Mouse (Mus musculus) heart, embryonic 11.5 days (tissue): ENCODE measurements at regions not wholly inside any gene's neighbourhood (a gene's known extent, or its start where the extent isn't known, plus 50 kb on each side); places are given as distances from the start of the nearest gene placed in this dataset.

Experiments used
- ATAC-seq: fragments of 200-750 bp; cut with Nextera tagmentation; replicated peaks from 2 replicates; pipeline ENCODE4 v1.8.0; 2017; ENCODE audit warnings: moderate library complexity; ENCODE audit not compliant: insufficient number of reproducible peaks, low FRiP score, low TSS enrichment
- H3K27ac ChIP-seq: fragments of 300-500 bp; sonication (generic); 2 replicates; pipeline ENCODE4 v1.5.1; 2014; ENCODE audit warnings: mild to moderate bottlenecking, low read depth, low read length
- H3K27me3 ChIP-seq: fragments of 300-500 bp; sonication (generic); 2 replicates; pipeline ENCODE4 v1.6.1; 2014; ENCODE audit warnings: mild to moderate bottlenecking, low read length, mixed read lengths; ENCODE audit not compliant: control insufficient read depth, insufficient read depth
- H3K36me3 ChIP-seq: fragments of 300-500 bp; sonication (generic); 2 replicates; pipeline ENCODE4 v1.6.1; 2014; ENCODE audit warnings: mild to moderate bottlenecking, low read length, moderate library complexity, mixed read lengths; ENCODE audit not compliant: control insufficient read depth, insufficient read depth
- H3K4me1 ChIP-seq: fragments of 300-500 bp; sonication (generic); 2 replicates; pipeline ENCODE4 v1.6.1; 2014; ENCODE audit warnings: low read length; ENCODE audit not compliant: control insufficient read depth, insufficient read depth
- H3K4me2 ChIP-seq: fragments of 300-500 bp; sonication (generic); 2 replicates; pipeline ENCODE4 v1.6.1; 2014; ENCODE audit warnings: mild to moderate bottlenecking, moderate library complexity
- H3K4me3 ChIP-seq: fragments of 300-500 bp; sonication (generic); 2 replicates; pipeline ENCODE4 v1.5.1; 2014; ENCODE audit warnings: low read depth, low read length
- H3K9ac ChIP-seq: fragments of 300-500 bp; sonication (generic); 2 replicates; pipeline ENCODE4 v1.6.1; 2014; ENCODE audit warnings: mild to moderate bottlenecking, low read depth, low read length, moderate library complexity
- H3K9me3 ChIP-seq: fragments of 300-500 bp; sonication (generic); replicated peaks from 2 replicates; pipeline ENCODE4 v1.6.1; 2016; ENCODE audit warnings: low read length; ENCODE audit not compliant: control insufficient read depth
- WGBS: fragments of 180-500 bp; shearing (Covaris S2); extraction: QIAGEN DNeasy Blood & Tissue Kit; methylation state at CpG from one replicate; pipeline ENCODE4 v1.1.7; 2014; ENCODE audit not compliant: insufficient replicate concordance; 5-methylcytosine and 5-hydroxymethylcytosine counted together

DNA sequence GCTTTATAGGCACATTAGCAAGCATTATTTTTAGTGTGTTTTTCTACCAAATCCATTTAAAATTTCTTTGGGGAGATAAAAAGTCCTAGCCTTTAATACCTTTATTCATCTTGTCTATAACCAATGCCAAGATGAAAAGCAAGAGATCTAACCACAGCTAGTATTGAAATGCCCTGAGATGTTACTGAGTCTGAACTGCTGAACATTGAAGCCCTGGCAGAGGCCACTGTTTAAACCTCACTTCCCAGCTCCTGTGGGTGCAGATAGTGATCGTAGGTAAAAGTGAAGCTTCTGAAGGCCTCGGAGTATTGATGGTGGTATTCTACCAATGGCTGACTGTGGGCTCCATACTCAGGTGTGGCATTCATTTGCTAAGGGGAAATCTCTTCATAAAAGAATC lies 510.9 kb downstream of the Fat4 start:
- Histone ChIP-seq H3K36me3 (no peaks in the 10 kb centered on the region), H3K9me3 (no peaks in the 10 kb centered on the region), H3K4me3 (no peak overlapping the region), H3K27me3 (no peaks in the 10 kb centered on the region), H3K9ac (no peak overlapping the region), H3K27ac (no peak overlapping the region), H3K4me1 (no peaks in the 10 kb centered on the region), H3K4me2 (no peak overlapping the region)
- WGBS = 79% methylated on average over 2 of the region's 2 CpGs
- ATAC-seq = no peak

DNA sequence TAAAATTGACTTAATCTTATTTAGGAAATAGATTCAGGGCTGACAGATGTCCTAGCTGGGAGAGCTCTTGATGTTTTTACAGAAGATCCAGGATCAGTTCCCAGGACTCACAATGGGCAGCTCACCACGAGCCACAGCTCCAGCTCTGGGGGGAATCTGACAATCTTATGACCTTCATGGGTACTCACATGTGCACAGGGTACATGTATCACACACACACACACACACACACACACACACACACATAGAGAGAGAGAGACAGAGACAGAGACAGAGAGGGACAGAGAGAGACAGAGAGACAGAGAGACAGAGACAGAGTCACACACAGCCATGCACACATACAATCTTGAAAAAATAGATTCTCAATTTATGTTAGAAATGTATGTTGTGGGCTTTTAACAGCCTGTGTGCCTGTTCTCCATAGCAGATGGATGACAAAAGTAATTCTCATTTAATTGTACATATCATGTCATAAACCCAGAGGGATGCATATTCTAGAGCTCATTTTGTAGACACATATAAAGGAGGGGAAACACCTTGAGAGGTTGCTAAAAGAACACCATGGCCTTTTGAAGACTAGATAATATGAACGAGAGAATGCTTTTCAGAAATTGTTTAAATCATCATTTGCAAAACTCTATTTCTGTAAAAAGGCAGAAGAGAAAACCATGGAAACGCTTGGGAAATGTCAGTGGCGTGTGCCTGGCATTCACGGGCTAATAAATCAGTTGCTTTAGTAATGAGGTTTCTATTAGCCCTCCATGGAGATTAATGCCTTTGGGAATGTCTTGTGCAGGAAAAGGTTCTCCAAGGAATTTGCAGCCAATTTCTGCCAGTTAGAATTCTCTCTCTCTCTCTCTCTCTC lies 538.3 kb downstream of the Fat4 start:
- H3K27ac ChIP-seq = no peak overlapping the region
- no peak for ATAC-seq
- no peaks in the 10 kb centered on the region for H3K9me3 ChIP-seq
- H3K4me3 ChIP-seq = no peak overlapping the region
- H3K27me3 ChIP-seq = no peaks in the 10 kb centered on the region
- H3K36me3 ChIP-seq = no peaks in the 10 kb centered on the region
- H3K9ac ChIP-seq = no peak overlapping the region
- H3K4me2 ChIP-seq = no peak overlapping the region
- H3K4me1 ChIP-seq = no peaks in the 10 kb centered on the region
- 74% methylated on average over 5 of the region's 5 CpGs for WGBS

DNA sequence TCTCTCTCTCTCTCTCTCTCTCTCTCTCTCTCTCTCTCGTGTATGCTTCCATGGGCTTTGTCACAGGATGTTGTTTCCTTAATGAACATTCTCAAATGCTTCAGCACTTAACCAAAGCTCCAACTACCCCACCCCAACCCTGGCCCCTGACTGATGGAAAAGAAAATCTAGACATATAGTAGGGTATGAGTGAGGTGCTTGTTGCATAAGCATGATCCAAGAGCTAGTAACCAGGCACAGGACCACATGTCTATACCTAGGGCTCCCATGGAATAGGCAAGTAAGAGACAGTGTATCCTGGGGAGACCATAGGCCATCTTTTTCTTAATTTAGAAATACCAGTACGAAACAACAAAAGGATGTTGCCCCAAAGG lies 538.9 kb downstream of the Fat4 start:
- Histone ChIP-seq H3K4me1 (no peaks in the 10 kb centered on the region), H3K4me3 (no peak overlapping the region), H3K9ac (no peak overlapping the region), H3K4me2 (no peak overlapping the region), H3K27me3 (no peaks in the 10 kb centered on the region), H3K36me3 (no peaks in the 10 kb centered on the region), H3K27ac (no peak overlapping the region), H3K9me3 (no peaks in the 10 kb centered on the region)
- WGBS = 69% methylated on average over 2 of the region's 2 CpGs
- no peak for ATAC-seq

DNA sequence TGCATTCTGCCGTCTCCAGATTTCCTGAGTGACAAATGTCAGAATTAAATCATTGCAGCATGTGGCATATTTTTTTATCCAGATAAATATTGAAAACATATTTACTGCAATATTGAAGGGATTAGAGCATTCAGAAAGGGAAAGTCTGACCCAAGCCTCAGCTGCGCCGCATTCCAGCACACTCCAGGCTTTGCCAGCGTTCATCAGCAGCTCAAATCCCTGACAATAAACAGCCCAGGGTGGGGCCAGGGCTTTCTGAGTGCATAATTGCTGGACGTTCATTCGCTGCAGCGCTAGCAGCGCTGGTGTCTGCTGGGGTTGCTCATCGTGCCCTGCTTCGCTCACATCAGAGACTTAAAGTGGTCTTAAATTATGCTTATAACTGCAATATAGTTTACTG lies 556.6 kb downstream of the Fat4 start:
- no peak overlapping the region for H3K4me2 ChIP-seq

DNA sequence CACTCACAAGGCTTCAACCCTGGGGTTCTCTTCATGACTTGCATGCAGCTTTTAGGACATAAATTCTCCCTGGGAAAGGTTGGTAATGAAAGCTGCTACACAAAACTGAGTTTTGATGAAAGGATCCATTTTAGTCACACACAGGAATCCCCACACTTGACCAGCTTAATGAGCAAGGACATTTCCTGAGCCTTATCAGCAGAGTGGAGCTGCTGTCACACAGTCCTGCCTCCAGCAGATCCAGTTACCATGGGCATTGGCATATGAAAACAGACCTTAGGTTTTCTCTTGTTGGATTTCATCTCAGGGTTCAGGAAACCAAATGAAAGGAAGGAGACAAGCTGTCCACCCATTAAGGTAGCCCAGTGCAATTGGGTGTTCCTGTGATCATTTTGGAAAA lies 568.9 kb downstream of the Fat4 start:
- H3K9me3 ChIP-seq = no peaks in the 10 kb centered on the region
- H3K4me2 ChIP-seq = no peak overlapping the region
- H3K27me3 ChIP-seq = no peaks in the 10 kb centered on the region
- no peak overlapping the region for H3K4me3 ChIP-seq
- H3K36me3 ChIP-seq = no peaks in the 10 kb centered on the region
- 0 out of 2 replicates have a peak, but pooled peaks cover 7% of the 10 kb centered on the region for H3K4me1 ChIP-seq
- no peak overlapping the region for H3K9ac ChIP-seq
- H3K27ac ChIP-seq = no peak overlapping the region
- ATAC-seq = no peak

More for the DNA sequence above, 556.6 kb downstream of the Fat4 start:
- H3K27ac ChIP-seq = no peak overlapping the region
- no peak overlapping the region for H3K9ac ChIP-seq
- H3K27me3 ChIP-seq = no peaks in the 10 kb centered on the region
- no peaks in the 10 kb centered on the region for H3K36me3 ChIP-seq
- WGBS = 66% methylated on average over 10 of the region's 10 CpGs
- no peak overlapping the region for H3K4me3 ChIP-seq
- no peak for ATAC-seq
- H3K4me1 ChIP-seq = no peaks in the 10 kb centered on the region
- no peaks in the 10 kb centered on the region for H3K9me3 ChIP-seq

DNA sequence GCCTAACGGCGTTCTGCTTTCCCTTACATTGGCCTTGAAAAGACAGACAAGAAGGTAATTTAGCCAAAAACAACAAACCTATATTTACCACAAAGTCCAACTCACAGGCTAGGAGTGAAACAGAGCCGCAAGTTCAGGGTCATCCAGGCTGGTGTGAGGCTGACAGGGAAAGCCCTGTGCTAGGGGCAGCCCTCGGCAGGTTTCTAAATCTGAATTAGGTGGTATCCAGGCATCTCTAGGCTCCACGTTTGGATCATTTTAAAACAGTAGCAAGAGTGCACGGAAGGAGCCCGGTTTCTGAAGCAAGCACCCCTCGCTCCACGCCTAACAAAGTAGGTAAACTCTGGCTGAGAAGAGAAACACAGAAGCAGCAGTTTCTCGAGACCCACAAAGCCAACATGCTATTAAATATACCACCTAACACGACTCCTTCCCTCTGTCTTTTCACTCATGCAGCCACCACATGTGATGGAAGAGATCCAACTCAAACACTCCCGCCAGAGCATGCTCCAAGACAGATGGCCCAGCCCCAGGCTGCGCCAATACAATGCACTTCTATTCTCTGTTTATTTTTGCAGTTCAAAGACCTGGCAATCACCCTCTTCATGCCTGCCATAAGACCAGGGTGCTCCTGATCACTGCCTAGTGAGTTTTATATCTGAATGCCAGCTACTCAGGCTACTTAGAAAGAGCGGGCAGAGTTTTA lies 573.6 kb downstream of the Fat4 start:
- H3K4me3 ChIP-seq = no peak overlapping the region
- peak overlapping the region; percentile 50; the same call in 1 of the 2 replicates for H3K27ac ChIP-seq
- 0 out of 2 replicates have a peak, but pooled peaks cover 6% of the 10 kb centered on the region for H3K4me1 ChIP-seq
- no peak; the same call in 1 of the 2 replicates for ATAC-seq
- H3K27me3 ChIP-seq = no peaks in the 10 kb centered on the region
- H3K36me3 ChIP-seq = no peaks in the 10 kb centered on the region
- H3K9ac ChIP-seq = no peak overlapping the region
- WGBS = 63% methylated on average over 14 of the region's 14 CpGs
- H3K9me3 ChIP-seq = no peaks in the 10 kb centered on the region
- no peak overlapping the region for H3K4me2 ChIP-seq

DNA sequence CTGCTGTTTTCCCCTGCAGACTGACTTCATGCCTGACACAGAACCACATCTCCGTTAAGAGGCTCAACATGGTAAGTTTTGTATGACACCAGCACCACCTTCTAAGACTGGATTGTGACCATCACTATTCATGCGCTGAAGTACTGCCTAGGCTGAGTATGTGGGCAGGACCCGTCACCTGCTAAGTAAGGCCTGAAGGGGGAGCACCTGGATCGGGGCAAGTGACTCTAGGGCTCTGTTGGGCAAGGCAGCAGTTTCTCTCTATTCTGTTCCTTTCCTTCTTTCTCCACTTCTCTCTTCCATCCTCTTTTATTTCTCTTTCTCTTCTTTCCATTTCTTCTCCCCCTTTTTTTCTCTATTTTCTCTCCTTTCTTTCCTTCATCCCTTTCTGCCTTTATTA lies 574.8 kb downstream of the Fat4 start:
- Histone ChIP-seq H3K4me1 (no peaks in the 10 kb centered on the region), H3K27ac (no peak overlapping the region), H3K27me3 (no peaks in the 10 kb centered on the region), H3K36me3 (no peaks in the 10 kb centered on the region), H3K4me3 (no peak overlapping the region), H3K9ac (no peak overlapping the region), H3K4me2 (no peak overlapping the region), H3K9me3 (no peaks in the 10 kb centered on the region)
- ATAC-seq = no peak
- 91% methylated on average over 4 of the region's 4 CpGs for WGBS

DNA sequence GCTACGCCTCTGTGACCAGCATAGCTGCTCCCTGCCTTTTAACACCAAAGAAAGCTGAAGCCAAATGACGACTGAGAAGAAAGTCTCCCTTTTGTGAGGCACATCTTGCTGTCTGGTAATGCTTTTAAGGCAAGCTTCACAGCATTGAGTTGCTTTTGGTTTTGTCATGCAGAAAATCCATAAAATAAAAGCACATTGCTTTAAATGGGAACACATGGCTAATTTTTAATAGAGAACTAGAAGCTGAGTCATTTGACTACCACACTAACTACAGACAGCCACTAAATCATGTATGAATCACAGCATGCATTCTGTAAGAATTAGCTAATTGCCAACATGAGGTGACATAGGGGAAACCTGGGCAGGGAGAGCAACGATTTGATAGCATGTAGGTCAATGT lies 579.1 kb downstream of the Fat4 start:
- no peak for ATAC-seq
- no peaks in the 10 kb centered on the region for H3K9me3 ChIP-seq
- H3K27me3 ChIP-seq = no peaks in the 10 kb centered on the region
- H3K36me3 ChIP-seq = no peaks in the 10 kb centered on the region
- H3K4me3 ChIP-seq = no peak overlapping the region
- no peaks in the 10 kb centered on the region for H3K4me1 ChIP-seq
- 74% methylated on average over 3 of the region's 3 CpGs for WGBS
- H3K9ac ChIP-seq = no peak overlapping the region
- H3K4me2 ChIP-seq = no peak overlapping the region
- no peak overlapping the region for H3K27ac ChIP-seq
